Mouse (Mus musculus): ENCODE results near the gene Mycbp. TPM values are rescaled to one million over a fixed set of nuclear protein-coding genes. Genes with fewer than 3 reads are reported as not detected.
"Not testable (repeated sequence)": the region's sequence is repeated elsewhere in the genome, so short reads cannot be mapped to it uniquely, and the experiment has no call there.

Gene Mycbp
- total RNA-seq, 2 experiments from 2014 or later: 22.3 to 28.1 TPM

DNA sequence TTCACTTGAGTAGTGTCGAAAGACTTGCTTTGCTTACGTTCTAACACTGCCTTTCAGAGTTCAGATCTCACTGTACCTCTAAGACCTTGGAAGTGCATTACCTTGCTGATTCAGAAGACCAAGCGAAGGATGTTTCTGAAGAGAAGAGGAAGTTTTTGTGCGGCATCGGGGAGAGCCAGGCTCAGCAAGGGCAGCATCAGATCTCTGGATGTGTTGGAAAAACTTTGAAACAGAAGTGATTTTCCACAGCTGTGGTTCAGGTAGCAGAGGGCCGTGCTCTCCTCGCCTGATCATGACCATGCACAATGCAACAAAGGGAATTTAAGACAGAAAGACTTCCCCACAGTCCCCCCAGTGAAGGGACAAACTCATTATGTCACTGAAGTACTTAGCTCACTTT lies 31.4 kb downstream of the Mycbp start:
- intact Hi-C loops (cut with DNase I): no loop called here
- no peak for DNase-seq

DNA sequence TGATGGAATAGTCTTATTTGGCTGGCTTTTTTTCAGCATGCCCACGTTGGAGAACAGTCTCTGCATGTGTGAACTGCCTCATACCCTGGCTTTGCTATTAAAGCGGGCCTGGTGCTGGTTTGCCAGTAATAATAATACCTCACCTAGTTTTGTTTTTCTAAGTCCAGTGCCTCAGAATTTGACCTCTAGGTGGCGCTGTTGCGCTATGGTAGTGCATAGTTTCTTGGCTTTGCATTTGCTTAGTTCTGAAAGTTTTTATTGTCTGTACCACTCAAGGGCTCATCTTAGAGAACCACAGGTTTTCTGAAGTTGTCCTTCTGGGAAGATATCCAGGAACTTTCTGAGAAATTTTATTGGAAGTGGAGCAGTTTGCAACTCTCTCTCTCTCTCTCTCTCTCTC lies 35.2 kb downstream of the Mycbp start:
- DNase-seq: peak; percentile 69 to 81
- intact Hi-C loops (cut with DNase I): loop anchor here (5.0 kb wide), 1 partner anchor 737 kb away; no protein-coding TSS in a partner anchor

- intact Hi-C loops (cut with DNase I): loop anchor here (5.0 kb wide), 1 partner anchor 736 kb away; no protein-coding TSS in a partner anchor
- not testable (repeated sequence) for DNase-seq
Measured at GRCm38 (mm10) chr4:123940878-123941277, 36.2 kb downstream of the Mycbp start.

DNA sequence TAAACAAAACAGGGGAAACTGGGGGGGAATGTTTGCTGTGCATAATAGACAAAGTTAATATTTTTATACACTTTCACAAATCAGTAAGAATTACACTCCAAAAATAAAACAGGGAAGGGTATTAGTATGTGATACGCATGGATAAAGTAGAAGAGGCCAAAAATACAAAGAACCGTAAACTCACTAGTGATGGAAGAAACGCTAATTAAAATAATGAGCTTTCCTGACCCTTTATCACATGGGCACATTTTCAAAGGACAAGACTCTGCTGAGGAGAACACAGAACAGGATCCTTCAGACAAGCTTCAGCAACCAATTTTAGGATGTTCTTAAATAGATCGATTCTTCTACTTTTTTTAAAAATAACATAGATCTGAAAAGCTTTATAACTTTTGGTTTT lies 42.1 kb downstream of the Mycbp start:
- intact Hi-C loops (cut with DNase I): no loop called here
- no peak for DNase-seq

GRCm38 (mm10) chr4:123947149-123947548 lies 42.5 kb downstream of the Mycbp start:
- DNase-seq: no peak
- intact Hi-C loops (cut with DNase I): no loop called here

DNA sequence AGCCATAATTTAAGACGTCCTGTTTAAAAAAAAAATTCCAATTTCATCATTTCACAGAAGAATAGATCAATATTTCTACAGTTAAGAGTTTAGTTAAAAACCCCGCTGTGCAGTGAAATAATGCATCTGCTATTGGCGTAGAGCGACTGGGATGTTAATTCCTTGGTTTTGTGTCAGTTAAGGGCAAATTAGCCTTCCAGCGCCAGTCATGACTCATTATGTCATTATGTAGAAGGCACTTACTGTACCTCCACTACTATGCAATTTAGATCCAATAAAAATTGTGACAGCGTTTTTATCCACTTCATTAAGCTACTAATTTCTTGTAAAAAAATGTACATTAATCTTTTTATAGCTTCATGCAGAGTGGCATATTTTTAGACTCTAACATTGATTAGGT lies 44.3 kb downstream of the Mycbp start:
- intact Hi-C loops (cut with DNase I): no loop called here
- no peak for DNase-seq

- DNase-seq: no peak
- intact Hi-C loops (cut with DNase I): loop anchor here (10.0 kb wide), 1 partner anchor 275 kb away; no protein-coding TSS in a partner anchor
Measured at GRCm38 (mm10) chr4:123949649-123950048, 45.0 kb downstream of the Mycbp start.

- intact Hi-C loops (cut with DNase I): loop anchor here (10.0 kb wide), 1 partner anchor 273 kb away; no protein-coding TSS in a partner anchor
- DNase-seq: no peak
Measured at GRCm38 (mm10) chr4:123952059-123952458, 47.4 kb downstream of the Mycbp start.

DNA sequence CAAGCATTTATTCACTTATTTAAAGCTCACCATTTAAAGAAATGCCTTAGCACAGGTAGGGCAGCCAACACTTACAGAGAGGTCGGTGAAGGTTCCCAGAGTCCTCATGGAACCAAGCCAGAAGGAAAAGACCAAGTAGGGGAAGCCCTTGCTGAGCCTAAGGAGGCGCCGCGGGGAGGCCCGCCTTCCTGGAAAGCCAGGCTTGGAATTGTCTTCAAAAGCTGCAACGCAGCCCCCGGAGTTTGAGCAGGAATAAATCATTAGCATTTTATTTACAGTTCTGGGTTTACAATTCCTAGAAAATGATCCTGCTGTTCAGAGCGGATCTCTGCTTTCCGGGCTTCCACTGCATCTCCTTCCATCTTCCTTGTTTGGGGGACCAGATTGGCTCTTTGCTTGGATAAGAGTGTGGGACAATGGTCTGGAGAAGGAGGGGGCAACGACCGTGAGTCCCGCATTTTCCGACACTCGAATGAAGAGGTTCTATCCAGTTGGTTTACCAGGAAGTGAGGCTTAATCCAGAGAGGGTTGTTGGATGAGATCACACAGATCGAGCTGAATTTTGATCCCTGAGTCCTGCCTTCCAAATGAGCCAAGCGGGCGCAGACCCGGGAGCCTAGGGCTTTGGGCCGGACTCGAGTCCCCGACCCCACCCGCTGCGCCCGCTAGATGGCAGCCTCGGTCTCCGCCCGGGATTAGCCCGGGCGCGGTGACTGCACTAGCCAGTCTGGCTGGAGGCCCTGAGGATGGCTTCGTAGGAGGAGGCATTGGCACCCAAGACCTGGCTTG lies 52.3 kb downstream of the Mycbp start:
- intact Hi-C loops (cut with DNase I): loop anchor here (5.0 to 10.0 kb wide), 2 partner anchors 268 to 705 kb away; no protein-coding TSS in a partner anchor
- peak; percentile 76 to 87 for DNase-seq

DNA sequence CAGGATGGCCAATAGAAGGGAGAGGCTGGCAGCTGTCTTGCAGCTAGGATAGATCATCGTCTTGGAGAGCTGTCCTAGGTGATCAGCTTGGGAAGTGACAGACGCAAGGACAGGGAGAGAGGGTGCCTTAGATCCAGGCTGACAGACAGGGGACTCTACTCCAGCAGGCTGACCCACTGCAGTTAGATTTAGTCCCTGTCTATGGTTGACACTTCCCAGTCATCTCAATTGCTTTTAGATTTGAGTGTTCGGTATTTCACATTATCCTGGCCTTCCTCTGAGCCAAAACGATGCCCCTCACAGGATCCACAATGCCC lies 52.8 kb downstream of the Mycbp start:
- DNase-seq: no peak
- intact Hi-C loops (cut with DNase I): loop anchor here (5.0 to 10.0 kb wide), 2 partner anchors 267 to 705 kb away; no protein-coding TSS in a partner anchor

DNA sequence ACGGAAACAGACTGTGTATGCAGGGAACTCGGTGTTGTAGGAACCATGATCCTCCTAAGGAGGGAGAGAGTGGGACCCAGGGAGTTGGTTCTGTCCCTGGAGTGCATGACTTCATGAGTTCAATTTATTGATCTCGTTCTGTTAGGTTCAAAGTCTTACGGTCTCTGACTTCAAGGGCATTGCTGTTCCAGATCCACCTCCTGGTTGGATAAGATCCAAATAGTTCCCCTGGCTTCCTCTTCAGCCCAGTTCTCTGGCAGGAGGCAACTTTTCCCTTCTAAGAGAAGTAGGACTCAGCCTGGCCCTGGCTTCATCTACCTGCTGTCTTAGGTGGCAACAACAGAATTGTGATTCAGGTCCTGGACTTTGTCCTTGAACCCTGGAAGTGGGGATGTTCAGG lies 53.3 kb downstream of the Mycbp start:
- intact Hi-C loops (cut with DNase I): loop anchor here (5.0 to 10.0 kb wide), 2 partner anchors 267 to 704 kb away; no protein-coding TSS in a partner anchor

GRCm38 (mm10) chr4:123960955-123961354 lies 56.3 kb downstream of the Mycbp start:
- intact Hi-C loops (cut with DNase I): no loop called here
- DNase-seq: no peak

More for the DNA sequence above, 53.3 kb downstream of the Mycbp start:
- DNase-seq: no peak

Other genes starting within 250 kb of the Mycbp start
- gene Macf1, start 220.5 kb upstream of the Mycbp start, total RNA-seq (2021): 100 to 1,000 TPM; 271 to 291 TPM
- 100 to 1,000 TPM; 370 to 409 TPM for gene Ndufs5, start 186.6 kb upstream of the Mycbp start, total RNA-seq (2021)
- 10 to 100 TPM; 27.8 to 32.0 TPM for gene Akirin1, start 154.5 kb upstream of the Mycbp start, total RNA-seq (2021)
- gene Rhbdl2, start 117.0 kb upstream of the Mycbp start, total RNA-seq (2021): under 1 TPM in 1 of 2 experiments, not detected in 1; 0.29 TPM
- not detected for gene 4933427I04Rik, start 45.2 kb upstream of the Mycbp start, total RNA-seq (2021)
- 10 to 100 TPM; 44.8 to 46.0 TPM for gene Rragc, start 12.6 kb downstream of the Mycbp start, total RNA-seq (2021)
- not detected for gene 4930535I16Rik, start 13.2 kb downstream of the Mycbp start, total RNA-seq (2021)

Data from heart, postnatal 14 days (tissue).